Mouse (Mus musculus): ENCODE measurements around the gene Zfp148. TPM values are rescaled to one million over a fixed set of nuclear protein-coding genes. Genes with fewer than 3 reads are reported as not detected.
A peak's percentile ranks its signal among the peaks of the same experiment; 100 is the strongest.
"Not testable (repeated sequence)": the region's sequence is repeated elsewhere in the genome, so short reads cannot be mapped to it uniquely, and the experiment has no call there.

Gene Zfp148
- polyA plus RNA-seq, 1 experiment from 2014 or later: 60.9 TPM

DNA sequence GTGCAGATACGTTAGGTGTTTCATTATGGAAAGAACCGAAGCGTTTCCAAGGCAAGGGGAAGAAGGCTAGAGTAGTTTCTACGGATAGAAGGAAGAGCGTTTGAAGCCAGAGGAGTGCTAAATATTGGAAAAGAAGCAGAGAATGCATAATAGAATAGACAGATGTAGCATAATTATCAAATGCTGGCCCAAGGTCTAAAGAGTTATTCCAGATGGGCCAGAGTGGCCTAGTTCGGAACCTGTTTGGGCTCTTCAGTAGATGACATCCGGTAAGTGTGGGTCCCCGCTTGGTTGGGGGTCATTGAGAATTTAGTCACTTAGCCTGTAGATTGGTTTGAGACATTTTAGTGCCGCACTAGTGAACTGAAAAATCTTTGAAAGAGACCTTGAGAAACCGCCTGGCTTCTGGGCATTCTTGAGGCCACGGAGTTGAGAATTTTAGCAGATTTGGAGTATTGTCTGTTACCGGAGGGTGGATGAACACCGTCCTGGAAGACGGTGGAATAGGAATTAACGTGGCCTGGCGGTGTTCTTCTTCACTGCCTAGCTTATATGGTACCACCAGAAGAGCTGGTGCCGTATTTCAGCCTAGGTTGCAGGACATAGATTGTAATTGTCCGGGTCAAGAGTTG is 1.1 kb downstream of the Zfp148 start:
- 5% methylated on average over 18 of the region's 18 CpGs for WGBS

DNA sequence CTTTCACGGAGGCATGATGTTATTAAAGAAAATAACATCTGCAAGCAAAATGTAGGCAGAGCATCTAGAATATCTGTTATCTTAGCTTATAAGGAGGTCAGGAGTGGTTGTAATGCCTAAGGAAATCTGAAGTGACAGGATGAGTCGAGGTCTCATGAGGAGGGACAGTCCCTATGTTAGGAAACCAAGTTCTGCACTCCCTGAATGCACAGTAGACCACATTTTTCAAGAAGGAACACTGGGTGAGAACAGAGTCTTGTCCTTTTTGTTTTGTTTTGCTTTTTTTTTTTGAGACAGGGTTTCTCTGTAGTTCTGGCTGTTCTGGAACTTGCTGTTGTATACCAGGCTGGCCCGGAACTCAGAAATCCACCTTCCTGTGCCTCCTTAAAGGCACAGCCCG is 1.7 kb downstream of the Zfp148 start:
- Histone ChIP-seq H3K4me3 (replicated peaks) (peak overlapping the region; percentile 92), H3K4me1 (replicated peaks) (peaks cover 16% of the 10 kb centered on the region), H3K9me3 (no peaks in the 10 kb centered on the region), H3K4me2 (peak overlapping the region; percentile 90), H3K9ac (replicated peaks) (peak overlapping the region; percentile 97), H3K36me3 (peaks cover 5% of the 10 kb centered on the region; the same call in 1 of the 2 replicates), H3K27ac (no peak overlapping the region), H3K27me3 (no peaks in the 10 kb centered on the region)
- 60% methylated on average over 4 of the region's 4 CpGs for WGBS
- no peak for ATAC-seq (ENCODE audit: insufficient number of reproducible peaks, insufficient read depth, low FRiP score, low TSS enrichment, low read depth)

More for the DNA sequence above, 1.1 kb downstream of the Zfp148 start:
- Histone ChIP-seq H3K9ac (replicated peaks) (peak overlapping the region; percentile 97), H3K4me1 (replicated peaks) (peaks cover 16% of the 10 kb centered on the region), H3K4me2 (peak overlapping the region; percentile 90), H3K4me3 (replicated peaks) (peak overlapping the region; percentile 92), H3K27me3 (no peaks in the 10 kb centered on the region), H3K36me3 (peaks cover 5% of the 10 kb centered on the region; the same call in 1 of the 2 replicates), H3K27ac (peak overlapping the region; percentile 96), H3K9me3 (no peaks in the 10 kb centered on the region)
- no peak for ATAC-seq (ENCODE audit: insufficient number of reproducible peaks, insufficient read depth, low FRiP score, low TSS enrichment, low read depth)

DNA sequence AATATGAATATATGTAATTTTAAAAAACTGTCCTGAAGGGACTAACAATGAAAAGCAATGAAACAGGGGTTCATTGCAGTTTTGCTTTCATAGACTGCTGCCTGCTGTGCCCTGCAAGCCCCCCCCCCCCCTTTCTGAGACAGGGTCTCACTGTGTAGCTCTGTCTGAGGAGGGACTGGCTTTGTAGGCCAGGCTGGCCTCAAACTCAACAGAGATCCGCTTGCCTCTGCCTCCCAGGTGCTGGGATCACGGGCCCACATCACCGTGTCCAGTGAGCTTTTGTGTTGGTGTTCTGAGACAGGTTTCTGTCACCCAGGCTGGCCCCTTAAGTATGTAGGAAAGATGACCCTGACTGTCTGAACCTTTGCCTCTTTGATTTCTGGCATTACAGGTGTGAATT is 2.9 kb downstream of the Zfp148 start:
- no peaks in the 10 kb centered on the region for H3K27me3 ChIP-seq
- no peak overlapping the region for H3K4me2 ChIP-seq
- ATAC-seq (ENCODE audit: insufficient number of reproducible peaks, insufficient read depth, low FRiP score, low TSS enrichment, low read depth): no peak
- no peak overlapping the region for H3K9ac ChIP-seq (replicated peaks)
- WGBS: 93% methylated on average over 3 of the region's 3 CpGs
- peaks cover 5% of the 10 kb centered on the region; the same call in 1 of the 2 replicates for H3K36me3 ChIP-seq
- no peaks in the 10 kb centered on the region for H3K9me3 ChIP-seq
- no peak overlapping the region for H3K27ac ChIP-seq
- no peak overlapping the region for H3K4me3 ChIP-seq (replicated peaks)
- H3K4me1 ChIP-seq (replicated peaks): peaks cover 16% of the 10 kb centered on the region

DNA sequence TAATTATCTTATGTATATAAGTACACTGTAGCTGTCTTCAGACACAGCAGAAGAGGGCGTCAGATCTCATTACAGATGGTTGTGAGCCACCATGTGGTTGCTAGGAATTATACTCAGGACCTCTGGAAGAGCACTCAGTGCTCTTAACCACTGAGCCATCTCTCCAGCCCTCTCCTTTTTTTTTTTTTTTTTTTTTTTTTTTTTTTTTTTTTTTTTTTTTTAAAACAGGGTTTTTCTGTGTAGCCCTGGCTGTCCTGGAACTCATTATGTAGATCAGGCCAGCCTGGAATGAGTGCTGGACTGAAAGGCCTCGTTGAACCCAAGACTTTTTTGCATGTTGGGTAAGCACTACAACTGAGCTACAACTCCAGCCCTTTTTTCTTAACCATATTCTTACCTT is 3.4 kb downstream of the Zfp148 start:
- not testable (repeated sequence) for H3K9ac ChIP-seq (replicated peaks); H3K27me3 ChIP-seq; H3K4me3 ChIP-seq (replicated peaks); H3K9me3 ChIP-seq; H3K36me3 ChIP-seq; ATAC-seq (ENCODE audit: insufficient number of reproducible peaks, insufficient read depth, low FRiP score, low TSS enrichment, low read depth); H3K27ac ChIP-seq; H3K4me2 ChIP-seq
- peaks cover 16% of the 10 kb centered on the region for H3K4me1 ChIP-seq (replicated peaks)
- 72% methylated on average over 2 of the region's 2 CpGs for WGBS

DNA sequence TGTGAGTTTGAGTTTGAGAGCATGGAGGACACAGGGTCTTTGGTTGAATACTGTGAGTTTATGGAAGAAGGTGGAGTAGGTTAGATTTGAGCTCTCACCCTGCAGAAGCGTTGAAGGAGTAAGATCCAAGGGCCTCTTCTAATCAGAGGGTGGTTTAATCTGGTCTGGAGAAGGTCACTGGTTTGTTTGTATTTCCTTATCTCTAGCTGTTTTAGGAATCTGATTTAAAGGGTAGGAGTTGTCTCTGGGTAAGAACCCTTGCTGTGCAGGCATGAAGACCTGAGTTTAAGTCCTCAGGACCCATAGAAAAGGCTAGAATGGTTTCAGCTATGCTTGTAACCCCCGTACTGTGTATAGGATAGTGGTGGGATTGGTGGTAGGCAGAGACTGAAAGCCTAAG is 6.4 kb downstream of the Zfp148 start:
- Histone ChIP-seq H3K27ac (no peak overlapping the region), H3K27me3 (no peaks in the 10 kb centered on the region), H3K9me3 (no peaks in the 10 kb centered on the region), H3K4me1 (replicated peaks) (peaks cover 7% of the 10 kb centered on the region), H3K4me3 (replicated peaks) (no peak overlapping the region), H3K36me3 (peaks cover 5% of the 10 kb centered on the region; the same call in 1 of the 2 replicates), H3K4me2 (no peak overlapping the region), H3K9ac (replicated peaks) (no peak overlapping the region)
- WGBS: 86% methylated on average over 2 of the region's 2 CpGs
- no peak for ATAC-seq (ENCODE audit: insufficient number of reproducible peaks, insufficient read depth, low FRiP score, low TSS enrichment, low read depth)

DNA sequence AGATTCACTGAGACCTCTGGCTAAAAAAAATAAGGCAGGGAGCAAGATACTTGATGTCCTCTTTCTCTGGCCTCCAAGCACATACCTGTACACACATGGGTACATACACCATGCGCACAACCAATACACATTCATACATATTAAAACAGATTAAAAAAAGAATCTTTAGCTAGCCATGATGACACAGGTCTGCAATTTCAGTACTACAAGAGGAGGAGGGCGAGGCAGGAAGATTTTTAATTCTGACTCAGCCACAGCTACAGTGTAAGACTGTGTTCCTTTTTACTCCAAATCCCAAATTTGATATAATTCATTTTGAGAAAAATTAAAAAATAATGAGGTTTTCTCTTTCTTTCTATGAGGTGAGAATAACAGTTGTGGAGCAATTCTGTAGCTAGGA is 6.8 kb downstream of the Zfp148 start:
- Histone ChIP-seq H3K4me1 (replicated peaks) (peaks cover 3% of the 10 kb centered on the region; the same call in 1 of the 2 replicates), H3K27ac (no peak overlapping the region), H3K9me3 (no peaks in the 10 kb centered on the region), H3K9ac (replicated peaks) (no peak overlapping the region), H3K36me3 (peaks cover 5% of the 10 kb centered on the region; the same call in 1 of the 2 replicates), H3K27me3 (no peaks in the 10 kb centered on the region), H3K4me2 (no peak overlapping the region), H3K4me3 (replicated peaks) (no peak overlapping the region)
- WGBS: 97% methylated on average over 2 of the region's 2 CpGs
- no peak for ATAC-seq (ENCODE audit: insufficient number of reproducible peaks, insufficient read depth, low FRiP score, low TSS enrichment, low read depth)

DNA sequence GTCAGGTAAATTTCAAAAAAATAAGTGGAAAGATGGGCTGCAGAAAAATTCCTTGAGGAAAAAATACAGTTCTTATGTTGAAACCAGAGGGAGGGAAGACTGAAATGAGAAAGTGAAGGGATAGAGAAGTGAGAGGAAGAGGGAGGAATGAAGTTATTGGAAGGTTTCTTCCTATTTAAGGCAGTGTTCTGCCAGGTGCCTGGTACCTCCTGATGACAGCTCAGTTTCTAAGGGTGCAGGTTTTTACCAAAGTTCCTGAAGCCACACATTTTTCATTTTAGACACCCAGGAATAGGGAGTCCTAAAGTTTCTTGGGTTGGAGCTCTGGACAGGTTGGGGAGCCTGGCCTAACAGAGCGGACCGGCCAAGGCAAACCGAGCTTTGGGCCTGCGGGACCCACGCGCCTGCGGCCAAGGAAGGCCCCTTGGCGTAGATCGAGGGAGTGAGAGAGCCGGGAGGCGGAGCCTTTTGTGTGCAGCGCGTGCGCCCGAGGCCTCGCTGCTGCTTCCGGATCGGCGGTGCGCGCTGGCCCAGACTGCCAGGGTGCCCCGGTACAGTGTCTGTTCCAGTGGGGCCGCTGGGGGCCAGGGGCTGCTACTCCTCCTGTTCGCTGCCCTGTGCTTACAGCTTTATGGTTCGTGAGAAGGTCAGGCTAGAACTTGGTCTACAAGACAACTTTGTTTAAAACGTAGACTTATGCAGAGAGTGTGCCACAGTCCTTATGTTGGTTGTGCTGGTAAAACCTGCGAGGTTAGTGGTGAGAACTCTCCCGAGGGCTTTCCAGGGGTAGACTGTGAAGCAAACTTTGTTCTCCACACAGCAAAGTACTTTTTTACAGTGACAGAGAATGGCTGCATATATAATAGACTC is 19.5 kb downstream of the Zfp148 start:
- H3K9me3 ChIP-seq: no peaks in the 10 kb centered on the region
- 4% methylated on average over 28 of the region's 28 CpGs for WGBS
- peak overlapping the region; percentile 64; the same call in 1 of the 2 replicates for H3K27ac ChIP-seq

DNA sequence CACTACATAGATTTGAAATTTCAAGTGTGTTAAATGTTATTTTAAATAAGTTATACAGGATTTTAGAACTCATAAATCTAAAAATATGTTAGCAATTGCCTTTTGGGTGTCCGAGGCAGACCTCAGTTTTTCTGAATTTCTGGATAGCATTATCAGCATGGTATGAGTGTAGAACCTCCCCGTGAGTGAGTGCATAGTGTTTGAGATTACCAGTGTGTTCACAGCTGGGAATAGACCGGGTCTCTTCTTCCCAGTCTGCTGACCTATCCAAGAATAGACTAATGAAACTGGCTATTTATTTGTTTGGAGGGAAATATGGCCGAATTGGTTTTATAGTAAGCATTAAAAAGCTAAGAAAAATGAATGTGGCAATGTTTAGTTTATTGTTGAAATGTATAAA is 20.3 kb downstream of the Zfp148 start:
- peaks cover 22% of the 10 kb centered on the region for H3K4me1 ChIP-seq (replicated peaks)
- H3K9ac ChIP-seq (replicated peaks): no peak overlapping the region
- no peak overlapping the region for H3K4me2 ChIP-seq
- WGBS: 75% methylated on average over 4 of the region's 4 CpGs
- no peak overlapping the region for H3K27ac ChIP-seq
- ATAC-seq (ENCODE audit: insufficient number of reproducible peaks, insufficient read depth, low FRiP score, low TSS enrichment, low read depth): no peak
- H3K9me3 ChIP-seq: no peaks in the 10 kb centered on the region
- H3K4me3 ChIP-seq (replicated peaks): no peak overlapping the region
- H3K27me3 ChIP-seq: no peaks in the 10 kb centered on the region
- H3K36me3 ChIP-seq: no peaks in the 10 kb centered on the region

More for the DNA sequence above, 19.5 kb downstream of the Zfp148 start:
- Histone ChIP-seq H3K36me3 (no peaks in the 10 kb centered on the region), H3K9ac (replicated peaks) (peak overlapping the region; percentile 67), H3K4me1 (replicated peaks) (peaks cover 22% of the 10 kb centered on the region), H3K4me2 (peak overlapping the region; percentile 85), H3K27me3 (no peaks in the 10 kb centered on the region), H3K4me3 (replicated peaks) (peak overlapping the region; percentile 44)
- ATAC-seq (ENCODE audit: insufficient number of reproducible peaks, insufficient read depth, low FRiP score, low TSS enrichment, low read depth): peak; percentile 79

DNA sequence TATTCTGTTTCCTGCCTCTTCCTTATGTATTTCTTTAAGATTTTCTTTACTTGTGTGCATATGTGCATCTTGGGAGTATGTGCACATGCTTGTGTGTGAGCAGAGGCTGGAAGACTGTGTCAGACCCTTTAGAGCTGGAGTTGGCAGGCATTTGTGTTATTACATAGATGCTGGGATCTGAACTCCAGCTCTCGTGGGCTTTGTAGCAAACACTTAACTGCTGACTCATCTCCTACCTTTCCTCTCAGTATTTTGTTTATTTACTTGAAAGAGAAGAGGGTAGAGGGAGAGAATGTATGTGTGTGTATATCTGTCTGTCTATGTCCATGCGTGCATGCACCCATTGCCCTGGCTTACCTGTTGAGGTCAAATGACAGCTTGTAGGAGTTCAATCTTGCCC is 22.6 kb downstream of the Zfp148 start:
- H3K9me3 ChIP-seq: no peaks in the 10 kb centered on the region
- H3K4me1 ChIP-seq (replicated peaks): peaks cover 22% of the 10 kb centered on the region
- H3K4me3 ChIP-seq (replicated peaks): no peak overlapping the region
- no peak for ATAC-seq (ENCODE audit: insufficient number of reproducible peaks, insufficient read depth, low FRiP score, low TSS enrichment, low read depth)
- no peak overlapping the region for H3K9ac ChIP-seq (replicated peaks)
- no peaks in the 10 kb centered on the region for H3K36me3 ChIP-seq
- H3K27me3 ChIP-seq: no peaks in the 10 kb centered on the region
- H3K4me2 ChIP-seq: no peak overlapping the region
- H3K27ac ChIP-seq: no peak overlapping the region
- WGBS: 94% methylated on average over 2 of the region's 2 CpGs

DNA sequence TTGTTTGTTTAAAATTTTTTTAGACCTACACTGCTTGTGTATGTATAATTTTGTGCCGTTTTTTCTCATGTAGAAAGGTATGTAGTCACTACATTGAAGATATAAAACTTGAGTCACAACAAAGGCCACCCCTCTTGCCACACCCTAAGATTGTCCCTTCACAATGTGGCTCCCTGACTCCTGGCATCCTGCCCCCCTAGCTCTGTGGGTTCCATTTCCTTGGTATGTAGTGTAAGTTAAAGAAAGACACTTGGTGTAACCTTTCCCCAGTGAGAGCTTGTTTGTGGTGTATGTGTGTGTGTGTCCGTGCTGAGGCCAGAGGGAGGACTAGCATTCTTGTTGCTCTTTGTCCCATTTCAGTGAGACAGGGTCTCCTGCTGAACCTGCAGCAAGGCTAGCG is 23.4 kb downstream of the Zfp148 start:
- peaks cover 22% of the 10 kb centered on the region for H3K4me1 ChIP-seq (replicated peaks)
- H3K4me2 ChIP-seq: no peak overlapping the region
- H3K36me3 ChIP-seq: no peaks in the 10 kb centered on the region
- H3K27me3 ChIP-seq: no peaks in the 10 kb centered on the region
- no peak for ATAC-seq (ENCODE audit: insufficient number of reproducible peaks, insufficient read depth, low FRiP score, low TSS enrichment, low read depth)
- 87% methylated on average over 3 of the region's 3 CpGs for WGBS
- H3K4me3 ChIP-seq (replicated peaks): no peak overlapping the region
- H3K9ac ChIP-seq (replicated peaks): no peak overlapping the region
- H3K9me3 ChIP-seq: no peaks in the 10 kb centered on the region
- no peak overlapping the region for H3K27ac ChIP-seq

DNA sequence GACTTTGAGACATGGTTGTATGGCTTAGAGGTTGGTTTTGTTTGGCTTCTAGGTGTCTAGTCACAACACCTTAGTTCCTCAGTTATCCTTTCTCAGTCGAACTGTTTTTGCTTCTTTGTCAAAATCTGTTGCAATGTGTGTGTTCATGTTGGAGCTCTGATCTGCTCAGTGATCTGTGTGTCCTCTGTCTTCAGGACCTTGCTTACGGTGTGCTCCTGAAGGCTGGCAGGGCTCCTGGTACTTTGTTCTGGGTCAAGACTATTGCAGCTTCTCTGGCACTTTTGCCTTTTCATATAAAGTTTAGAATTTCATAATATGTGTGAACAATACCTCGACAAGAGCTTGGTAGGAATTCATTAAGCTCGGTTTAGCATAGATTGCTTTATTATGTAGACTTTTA is 24.9 kb downstream of the Zfp148 start:
- no peaks in the 10 kb centered on the region for H3K27me3 ChIP-seq
- H3K4me2 ChIP-seq: no peak overlapping the region
- no peaks in the 10 kb centered on the region for H3K9me3 ChIP-seq
- no peak overlapping the region for H3K27ac ChIP-seq
- 82% methylated on average over 4 of the region's 4 CpGs for WGBS
- H3K4me1 ChIP-seq (replicated peaks): peaks cover 17% of the 10 kb centered on the region
- no peaks in the 10 kb centered on the region for H3K36me3 ChIP-seq
- H3K4me3 ChIP-seq (replicated peaks): no peak overlapping the region
- ATAC-seq (ENCODE audit: insufficient number of reproducible peaks, insufficient read depth, low FRiP score, low TSS enrichment, low read depth): no peak
- no peak overlapping the region for H3K9ac ChIP-seq (replicated peaks)

Data from limb, embryonic 12.5 days (tissue).